Mouse (Mus musculus): ENCODE measurements around the gene Nipal1. TPM values are rescaled to one million over a fixed set of nuclear protein-coding genes. Genes with fewer than 3 reads are reported as not detected.
A peak's percentile ranks its signal among the peaks of the same experiment; 100 is the strongest.

Gene Nipal1
- polyA plus RNA-seq, 1 experiment from 2014 or later, result 37.7 TPM

- H3K4me3 ChIP-seq (ENCODE audit: low read length), result no peak overlapping the region
- H3K9ac ChIP-seq (ENCODE audit: low read depth, low read length), result no peak overlapping the region
- 0 out of 2 replicates have a peak, but pooled peaks cover 3% of the 10 kb centered on the region for H3K9me3 ChIP-seq (ENCODE audit: control insufficient read depth, low read length)
- no peak overlapping the region for H3K4me2 ChIP-seq (ENCODE audit: low read depth, low read length)
- peaks cover 7% of the 10 kb centered on the region; the same call in 1 of the 2 replicates for H3K4me1 ChIP-seq (ENCODE audit: control insufficient read depth, insufficient read depth, low read length)
- H3K36me3 ChIP-seq (ENCODE audit: control insufficient read depth, insufficient read depth, low read length), result no peaks in the 10 kb centered on the region
- H3K27me3 ChIP-seq (replicated peaks; ENCODE audit: control insufficient read depth, insufficient read depth, low read length), result no peaks in the 10 kb centered on the region
- H3K27ac ChIP-seq (ENCODE audit: low read length), result 0 out of 2 replicates have a peak overlapping the region, but pooled peaks have one; percentile 28
- peak; percentile 45 for ATAC-seq
- 75% methylated on average over 13 of the region's 13 CpGs for WGBS
Observed at GRCm38 (mm10) chr5:72709451-72709850, 61.9 kb downstream of the Nipal1 start.

- Histone ChIP-seq H3K4me1 (ENCODE audit: control insufficient read depth, insufficient read depth, low read length) (peaks cover 7% of the 10 kb centered on the region; the same call in 1 of the 2 replicates), H3K4me2 (ENCODE audit: low read depth, low read length) (no peak overlapping the region), H3K27me3 (replicated peaks; ENCODE audit: control insufficient read depth, insufficient read depth, low read length) (no peaks in the 10 kb centered on the region), H3K36me3 (ENCODE audit: control insufficient read depth, insufficient read depth, low read length) (no peaks in the 10 kb centered on the region), H3K27ac (ENCODE audit: low read length) (0 out of 2 replicates have a peak overlapping the region, but pooled peaks have one; percentile 28), H3K9ac (ENCODE audit: low read depth, low read length) (no peak overlapping the region), H3K9me3 (ENCODE audit: control insufficient read depth, low read length) (0 out of 2 replicates have a peak, but pooled peaks cover 3% of the 10 kb centered on the region), H3K4me3 (ENCODE audit: low read length) (no peak overlapping the region)
- 81% methylated on average over 9 of the region's 9 CpGs for WGBS
- ATAC-seq, result peak; percentile 98
Observed at GRCm38 (mm10) chr5:72709976-72710375, 62.4 kb downstream of the Nipal1 start.

- peak; percentile 51 for ATAC-seq
- no peak overlapping the region for H3K27ac ChIP-seq (ENCODE audit: low read length)
Observed at GRCm38 (mm10) chr5:72710572-72711278, 63.1 kb downstream of the Nipal1 start.

GRCm38 (mm10) chr5:72720587-72720986 lies 73.0 kb downstream of the Nipal1 start:
- ATAC-seq, result no peak

More at GRCm38 (mm10) chr5:72710572-72711278, 63.1 kb downstream of the Nipal1 start:
- Histone ChIP-seq H3K4me1 (ENCODE audit: control insufficient read depth, insufficient read depth, low read length) (peaks cover 7% of the 10 kb centered on the region; the same call in 1 of the 2 replicates), H3K9ac (ENCODE audit: low read depth, low read length) (no peak overlapping the region), H3K4me2 (ENCODE audit: low read depth, low read length) (no peak overlapping the region), H3K36me3 (ENCODE audit: control insufficient read depth, insufficient read depth, low read length) (no peaks in the 10 kb centered on the region), H3K4me3 (ENCODE audit: low read length) (no peak overlapping the region), H3K27me3 (replicated peaks; ENCODE audit: control insufficient read depth, insufficient read depth, low read length) (no peaks in the 10 kb centered on the region), H3K9me3 (ENCODE audit: control insufficient read depth, low read length) (no peaks in the 10 kb centered on the region)
- 23% methylated on average over 4 of the region's 4 CpGs for WGBS

More at GRCm38 (mm10) chr5:72720587-72720986, 73.0 kb downstream of the Nipal1 start:
- no peak overlapping the region for H3K4me2 ChIP-seq (ENCODE audit: low read depth, low read length)
- H3K27ac ChIP-seq (ENCODE audit: low read length), result no peak overlapping the region
- H3K9me3 ChIP-seq (ENCODE audit: control insufficient read depth, low read length), result no peaks in the 10 kb centered on the region
- H3K4me1 ChIP-seq (ENCODE audit: control insufficient read depth, insufficient read depth, low read length), result no peaks in the 10 kb centered on the region
- no peak overlapping the region for H3K4me3 ChIP-seq (ENCODE audit: low read length)
- no peaks in the 10 kb centered on the region for H3K36me3 ChIP-seq (ENCODE audit: control insufficient read depth, insufficient read depth, low read length)
- H3K27me3 ChIP-seq (replicated peaks; ENCODE audit: control insufficient read depth, insufficient read depth, low read length), result no peaks in the 10 kb centered on the region
- 66% methylated on average over 7 of the region's 7 CpGs for WGBS
- H3K9ac ChIP-seq (ENCODE audit: low read depth, low read length), result no peak overlapping the region

Other genes starting within 250 kb of the Nipal1 start
- 0.22 and 0.32 TPM in 2 replicates for gene Corin, start 143.3 kb upstream of the Nipal1 start, polyA plus RNA-seq (2015; fragmentation: Nextera tagmentation; extraction: Ambion mirVana)
- gene Nfxl1, start 88.1 kb upstream of the Nipal1 start, polyA plus RNA-seq (2015; fragmentation: Nextera tagmentation; extraction: Ambion mirVana), result 9.6 and 11.3 TPM in 2 replicates
- 0.09 TPM in 1 of 2 replicates, not detected in the other for gene Zar1, start 66.5 kb upstream of the Nipal1 start, polyA plus RNA-seq (2015; fragmentation: Nextera tagmentation; extraction: Ambion mirVana)
- gene Gm5868, start 60.2 kb upstream of the Nipal1 start, polyA plus RNA-seq (2015; fragmentation: Nextera tagmentation; extraction: Ambion mirVana), result 0.29 and 0.42 TPM in 2 replicates
- gene Cnga1, start 3.5 kb upstream of the Nipal1 start, polyA plus RNA-seq (2015; fragmentation: Nextera tagmentation; extraction: Ambion mirVana), result not detected in 2 replicates
- 0.48 and 0.54 TPM in 2 replicates for gene Txk, start 105.0 kb downstream of the Nipal1 start, polyA plus RNA-seq (2015; fragmentation: Nextera tagmentation; extraction: Ambion mirVana)
- gene Tec, start 220.7 kb downstream of the Nipal1 start, polyA plus RNA-seq (2015; fragmentation: Nextera tagmentation; extraction: Ambion mirVana), result 14.9 and 15.0 TPM in 2 replicates